Mouse (Mus musculus): ENCODE measurements around the gene Snf8. TPM values are rescaled to one million over a fixed set of nuclear protein-coding genes. Genes with fewer than 3 reads are reported as not detected.
A peak's percentile ranks its signal among the peaks of the same experiment; 100 is the strongest.

The Snf8 gene
- polyA plus RNA-seq, 1 experiment = 68.4 TPM

GRCm38 (mm10) chr11:96038560-96038959 lies 3.9 kb downstream of the Snf8 start:
- H3K4me1 ChIP-seq (ENCODE audit: control insufficient read depth, insufficient read depth, low read length) = peaks cover 3% of the 10 kb centered on the region; the same call in 1 of the 2 replicates
- H3K4me3 ChIP-seq (ENCODE audit: insufficient read depth, low read length) = no peak overlapping the region
- no peak overlapping the region for H3K27ac ChIP-seq (ENCODE audit: insufficient read depth, low read length)
- TF ChIP-seq CTCF (IDR thresholded peaks at IDR 0.05; ENCODE audit: borderline replicate concordance, insufficient read depth, low read length) (no peak), POLR2A (IDR thresholded peaks at IDR 0.05; ENCODE audit: low read depth, low read length) (no peak)

GRCm38 (mm10) chr11:96044803-96045567 lies 10.3 kb downstream of the Snf8 start:
- Histone ChIP-seq H3K4me3 (ENCODE audit: insufficient read depth, low read length) (no peak overlapping the region), H3K4me1 (ENCODE audit: control insufficient read depth, insufficient read depth, low read length) (no peaks in the 10 kb centered on the region), H3K27ac (ENCODE audit: insufficient read depth, low read length) (no peak overlapping the region)
- TF ChIP-seq CTCF (IDR thresholded peaks at IDR 0.05; ENCODE audit: borderline replicate concordance, insufficient read depth, low read length) (no peak), POLR2A (IDR thresholded peaks at IDR 0.05; ENCODE audit: low read depth, low read length) (no peak)

GRCm38 (mm10) chr11:96046028-96046427 lies 11.3 kb downstream of the Snf8 start:
- Histone ChIP-seq H3K4me3 (ENCODE audit: insufficient read depth, low read length) (no peak overlapping the region), H3K27ac (ENCODE audit: insufficient read depth, low read length) (0 out of 2 replicates have a peak overlapping the region, but pooled peaks have one; percentile 4), H3K4me1 (ENCODE audit: control insufficient read depth, insufficient read depth, low read length) (peaks cover under 1% of the 10 kb centered on the region; the same call in 1 of the 2 replicates)
- no peak for TF ChIP-seq CTCF (IDR thresholded peaks at IDR 0.05; ENCODE audit: borderline replicate concordance, insufficient read depth, low read length)
- TF ChIP-seq POLR2A (IDR thresholded peaks at IDR 0.05; ENCODE audit: low read depth, low read length) = no peak

- H3K4me3 ChIP-seq (ENCODE audit: insufficient read depth, low read length) = no peak overlapping the region
- peaks cover 3% of the 10 kb centered on the region; the same call in 1 of the 2 replicates for H3K4me1 ChIP-seq (ENCODE audit: control insufficient read depth, insufficient read depth, low read length)
- no peak overlapping the region for H3K27ac ChIP-seq (ENCODE audit: insufficient read depth, low read length)
- no peak for TF ChIP-seq POLR2A (IDR thresholded peaks at IDR 0.05; ENCODE audit: low read depth, low read length)
- no peak for TF ChIP-seq CTCF (IDR thresholded peaks at IDR 0.05; ENCODE audit: borderline replicate concordance, insufficient read depth, low read length)
Measured at GRCm38 (mm10) chr11:96046793-96047192, 12.1 kb downstream of the Snf8 start.

- TF ChIP-seq POLR2A (IDR thresholded peaks at IDR 0.05; ENCODE audit: low read depth, low read length) (no peak), CTCF (IDR thresholded peaks at IDR 0.05; ENCODE audit: borderline replicate concordance, insufficient read depth, low read length) (no peak)
- H3K27ac ChIP-seq (ENCODE audit: insufficient read depth, low read length) = no peak overlapping the region
- peaks cover 3% of the 10 kb centered on the region; the same call in 1 of the 2 replicates for H3K4me1 ChIP-seq (ENCODE audit: control insufficient read depth, insufficient read depth, low read length)
Measured at GRCm38 (mm10) chr11:96047469-96048373, 13.0 kb downstream of the Snf8 start.

GRCm38 (mm10) chr11:96049939-96050338 lies 15.3 kb downstream of the Snf8 start:
- TF ChIP-seq POLR2A (IDR thresholded peaks at IDR 0.05; ENCODE audit: low read depth, low read length) (no peak), CTCF (IDR thresholded peaks at IDR 0.05; ENCODE audit: borderline replicate concordance, insufficient read depth, low read length) (no peak)
- Histone ChIP-seq H3K27ac (ENCODE audit: insufficient read depth, low read length) (no peak overlapping the region), H3K4me3 (ENCODE audit: insufficient read depth, low read length) (no peak overlapping the region), H3K4me1 (ENCODE audit: control insufficient read depth, insufficient read depth, low read length) (peaks cover 3% of the 10 kb centered on the region; the same call in 1 of the 2 replicates)

More at GRCm38 (mm10) chr11:96047469-96048373, 13.0 kb downstream of the Snf8 start:
- no peak overlapping the region for H3K4me3 ChIP-seq (ENCODE audit: insufficient read depth, low read length)

- peaks cover 3% of the 10 kb centered on the region; the same call in 1 of the 2 replicates for H3K4me1 ChIP-seq (ENCODE audit: control insufficient read depth, insufficient read depth, low read length)
- TF ChIP-seq POLR2A (IDR thresholded peaks at IDR 0.05; ENCODE audit: low read depth, low read length) (no peak), CTCF (IDR thresholded peaks at IDR 0.05; ENCODE audit: borderline replicate concordance, insufficient read depth, low read length) (no peak)
- 0 out of 2 replicates have a peak overlapping the region, but pooled peaks have one; percentile 27 for H3K27ac ChIP-seq (ENCODE audit: insufficient read depth, low read length)
- H3K4me3 ChIP-seq (ENCODE audit: insufficient read depth, low read length) = no peak overlapping the region
Measured at GRCm38 (mm10) chr11:96050854-96051253, 16.2 kb downstream of the Snf8 start.

- Histone ChIP-seq H3K4me3 (ENCODE audit: insufficient read depth, low read length) (no peak overlapping the region), H3K27ac (ENCODE audit: insufficient read depth, low read length) (no peak overlapping the region), H3K4me1 (ENCODE audit: control insufficient read depth, insufficient read depth, low read length) (peaks cover 6% of the 10 kb centered on the region)
- TF ChIP-seq POLR2A (IDR thresholded peaks at IDR 0.05; ENCODE audit: low read depth, low read length) (no peak), CTCF (IDR thresholded peaks at IDR 0.05; ENCODE audit: borderline replicate concordance, insufficient read depth, low read length) (no peak)
Measured at GRCm38 (mm10) chr11:96058309-96058708, 23.6 kb downstream of the Snf8 start.

- TF ChIP-seq POLR2A (IDR thresholded peaks at IDR 0.05; ENCODE audit: low read depth, low read length) (no peak), CTCF (IDR thresholded peaks at IDR 0.05; ENCODE audit: borderline replicate concordance, insufficient read depth, low read length) (no peak)
- H3K4me3 ChIP-seq (ENCODE audit: insufficient read depth, low read length) = peak overlapping the region; percentile 83
Measured at GRCm38 (mm10) chr11:96064521-96065214, 30.0 kb downstream of the Snf8 start.

More at GRCm38 (mm10) chr11:96064521-96065214, 30.0 kb downstream of the Snf8 start:
- Histone ChIP-seq H3K4me1 (ENCODE audit: control insufficient read depth, insufficient read depth, low read length) (peaks cover 4% of the 10 kb centered on the region), H3K27ac (ENCODE audit: insufficient read depth, low read length) (0 out of 2 replicates have a peak overlapping the region, but pooled peaks have one; percentile 55)
